Mouse (Mus musculus) retina, postnatal 7 days (tissue): ENCODE data around the gene Brf1.

Source experiments
- DNase-seq: peaks from one replicate; pipeline ENCODE4 v3.0.0-alpha.2; 2012; ENCODE audit warnings: low read depth, low spot score

Gene Brf1

DNA sequence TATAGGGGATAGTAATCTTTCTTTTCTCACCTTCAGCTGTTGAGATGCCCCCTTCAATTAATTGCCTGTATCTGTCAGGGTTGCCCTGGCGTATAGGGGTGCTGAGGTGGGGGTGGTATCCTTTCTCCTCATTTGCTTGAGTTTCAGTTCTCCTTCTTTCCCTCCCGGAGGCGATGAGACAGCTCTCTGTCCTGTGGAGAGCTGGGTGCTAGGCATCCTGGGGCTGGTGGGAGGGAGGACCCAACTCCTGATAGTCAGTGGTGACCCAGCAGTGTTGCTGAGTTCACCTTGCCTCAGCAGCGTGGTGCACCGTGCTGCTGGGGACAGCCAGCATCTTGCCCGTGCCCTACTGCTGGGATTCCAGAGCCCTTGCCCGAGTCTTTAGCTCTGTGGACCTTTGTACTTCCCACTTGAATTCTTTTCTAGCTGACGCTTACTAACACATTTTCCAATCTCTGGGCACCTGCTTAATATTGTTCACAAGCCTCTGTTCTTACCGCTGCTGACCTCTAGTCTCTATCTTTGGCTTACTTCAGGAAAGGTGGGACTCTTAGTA, 17.0 kb upstream of the Brf1 start:
- DNase-seq: no peak

DNA sequence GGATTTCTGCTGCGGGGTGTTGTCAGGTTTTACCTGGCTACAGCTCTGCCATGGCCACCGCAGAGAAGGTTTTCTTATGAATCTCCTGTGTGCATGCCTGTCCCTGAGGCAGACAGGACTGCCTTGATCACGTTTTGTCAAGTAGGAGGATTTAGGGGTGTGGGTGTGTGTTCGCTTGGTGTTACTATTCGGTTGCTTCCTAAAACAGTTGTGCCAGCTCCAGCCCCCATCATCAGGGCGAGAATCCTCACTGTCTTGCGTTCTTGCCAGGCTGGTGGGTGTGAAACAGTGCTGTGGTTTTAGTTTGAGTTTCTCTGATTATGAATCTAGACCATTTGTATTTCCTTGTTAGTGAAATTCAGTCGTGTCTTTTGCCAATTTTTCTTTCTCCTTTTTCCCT, 16.5 kb upstream of the Brf1 start:
- no peak for DNase-seq

DNA sequence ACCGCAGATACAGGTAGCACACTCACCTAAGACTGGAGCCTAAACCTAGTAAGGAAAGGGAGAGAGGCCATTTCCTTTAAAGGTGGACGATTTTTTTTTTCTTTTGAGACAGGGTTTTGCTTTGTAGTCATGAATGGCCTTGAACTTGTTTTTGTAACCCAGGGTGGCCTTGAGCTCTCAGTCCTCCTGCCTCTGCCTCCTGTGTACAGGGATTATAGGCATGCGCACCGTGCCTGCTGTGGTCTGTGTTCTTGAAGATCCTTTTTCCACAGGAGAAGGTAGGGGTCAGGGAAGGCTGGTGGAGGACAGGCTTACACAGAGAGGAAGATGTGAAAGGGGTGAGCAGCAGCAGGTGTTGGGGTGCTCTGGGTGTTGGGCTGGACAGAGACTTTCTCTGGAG, 15.5 kb upstream of the Brf1 start:
- no peak for DNase-seq

GRCm38 (mm10) chr12:113014561-113015556, 14.4 kb upstream of the Brf1 start:
- no peak for DNase-seq

DNA sequence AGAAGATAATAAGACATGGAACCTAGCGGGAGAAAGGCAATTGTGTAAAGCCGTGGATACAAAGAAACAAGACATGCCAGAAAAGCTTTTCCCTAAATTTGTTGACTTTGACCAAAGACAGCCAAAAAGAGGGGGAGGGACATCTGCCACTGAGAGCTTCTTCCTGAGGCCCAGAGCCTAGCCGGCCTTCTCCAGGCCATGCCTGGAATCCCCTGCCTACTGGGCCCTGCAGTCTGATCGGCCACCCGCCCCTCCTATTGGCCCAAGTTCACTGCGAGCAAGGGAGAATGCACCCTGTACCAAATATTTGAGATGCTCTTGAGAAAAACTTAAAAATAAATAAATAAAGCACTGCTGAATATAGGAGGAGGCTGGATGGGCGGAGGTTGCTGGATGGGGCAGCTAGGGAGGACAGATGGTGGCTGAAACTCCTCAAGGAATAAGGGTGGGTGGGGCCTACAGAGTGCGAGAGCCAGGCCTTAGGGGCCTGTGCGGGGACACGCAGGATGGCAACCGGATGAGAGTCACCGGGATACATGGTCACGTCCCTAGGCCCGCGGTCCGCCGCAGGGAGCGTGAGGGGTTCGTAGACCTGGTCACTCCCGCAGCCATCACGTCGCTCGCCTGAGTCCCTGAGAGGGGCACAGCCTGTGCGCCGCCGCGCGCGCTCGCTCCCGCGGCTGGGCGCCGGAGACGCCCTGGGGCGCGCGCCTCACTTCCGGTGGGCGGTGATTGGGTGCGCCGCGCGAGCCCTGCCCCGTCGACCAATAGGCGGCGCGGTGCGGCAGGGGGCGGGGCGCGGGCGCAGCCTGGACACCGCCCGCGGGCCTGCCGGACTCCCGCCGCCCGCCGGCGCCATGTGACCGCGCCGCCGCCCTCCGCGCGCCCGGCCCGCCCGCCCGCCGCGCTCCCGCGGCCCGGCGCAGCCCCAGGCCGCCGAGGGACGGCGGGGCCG, 13.4 kb upstream of the Brf1 start, which contains the start of gene Pacs2:
Gene Pacs2 (plus strand): TSS at position 905 of the 955 bp plus-strand sequence.
- peak; percentile 92 for DNase-seq

GRCm38 (mm10) chr12:113013021-113013491, 12.6 kb upstream of the Brf1 start:
- DNase-seq: no peak

DNA sequence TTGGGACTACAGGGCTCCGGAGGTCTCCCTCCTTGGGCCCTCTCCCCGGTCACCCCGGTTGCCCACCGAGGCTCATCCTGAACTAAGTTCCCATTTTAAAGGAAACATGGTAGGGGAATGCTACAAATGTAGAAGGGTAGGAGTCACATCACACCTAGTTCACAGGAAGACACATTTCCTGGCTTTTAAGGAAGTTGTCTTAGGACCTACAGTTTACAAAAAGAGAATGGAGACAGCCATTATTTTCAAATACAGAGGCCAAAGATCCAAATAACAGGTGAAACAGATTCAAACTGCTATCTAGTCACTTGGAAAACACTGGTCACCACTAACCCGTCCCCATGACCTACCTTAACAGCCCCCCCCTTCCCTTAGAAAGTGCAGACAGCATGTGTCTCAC, 11.9 kb upstream of the Brf1 start:
- no peak for DNase-seq

- DNase-seq: no peak
These were observed 11.3 kb upstream of the Brf1 start for GRCm38 (mm10) chr12:113011702-113012360.

GRCm38 (mm10) chr12:113004993-113005392, 4.5 kb upstream of the Brf1 start:
- no peak for DNase-seq

GRCm38 (mm10) chr12:113004011-113004410, 3.5 kb upstream of the Brf1 start:
- peak; percentile 46 for DNase-seq

- DNase-seq: no peak
These were observed 2.2 kb upstream of the Brf1 start for GRCm38 (mm10) chr12:113002667-113003066.

DNA sequence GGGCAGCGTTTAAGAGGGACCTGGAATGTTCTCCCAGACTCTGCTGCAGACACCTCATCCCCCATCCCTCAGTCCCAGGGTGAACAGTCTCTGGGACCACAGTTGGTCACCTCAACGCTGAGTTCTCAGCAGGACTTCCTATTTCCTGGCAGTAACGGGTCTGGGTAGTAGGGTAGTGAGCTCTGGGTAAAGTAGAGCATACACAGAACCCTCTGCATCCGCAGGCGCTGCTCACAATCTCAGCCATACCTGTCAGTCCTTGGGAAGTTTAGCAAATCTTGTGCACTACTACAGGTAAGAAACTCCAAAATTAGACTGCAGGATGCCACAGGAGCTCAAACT, 600 bp upstream of the Brf1 start:
- no peak for DNase-seq

DNA sequence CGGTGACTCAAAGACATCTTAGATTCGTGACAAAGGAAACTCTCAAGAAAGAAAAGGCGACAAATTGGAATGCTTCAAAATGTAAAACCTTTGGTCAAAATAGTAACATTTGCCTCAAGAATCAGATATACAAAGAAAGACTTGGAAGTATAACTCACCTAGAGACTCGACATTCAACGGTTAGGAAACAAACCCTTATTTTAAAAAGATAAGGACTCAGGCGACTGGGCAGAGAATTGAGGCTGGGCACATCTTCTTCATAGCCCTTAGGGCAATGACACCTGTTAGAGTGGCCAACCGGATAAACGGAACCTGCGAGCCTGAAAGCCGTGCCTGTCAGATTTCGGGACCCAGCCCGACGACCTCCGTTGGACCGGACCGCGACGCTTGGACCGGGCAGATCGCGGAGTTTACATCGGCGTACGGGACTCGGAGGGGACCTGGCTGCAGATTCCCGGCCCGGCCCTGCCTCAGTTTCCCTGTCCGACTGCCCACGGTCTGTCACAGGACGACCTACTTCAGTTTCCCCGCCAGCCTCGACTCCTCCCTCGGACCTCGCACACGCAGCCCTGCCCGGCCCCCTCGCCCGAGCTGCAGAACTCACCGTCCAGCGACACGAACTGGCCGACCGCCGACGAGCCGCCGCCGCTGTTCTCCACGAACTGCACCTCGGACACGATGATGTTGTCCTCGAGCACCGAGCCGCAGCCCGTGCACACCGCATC, 773 bp downstream of the Brf1 start:
- no peak for DNase-seq

- no peak for DNase-seq
These were observed 6.4 kb downstream of the Brf1 start for GRCm38 (mm10) chr12:112994153-112994552.

- DNase-seq: no peak
These were observed 9.1 kb downstream of the Brf1 start for GRCm38 (mm10) chr12:112991444-112991843.

DNA sequence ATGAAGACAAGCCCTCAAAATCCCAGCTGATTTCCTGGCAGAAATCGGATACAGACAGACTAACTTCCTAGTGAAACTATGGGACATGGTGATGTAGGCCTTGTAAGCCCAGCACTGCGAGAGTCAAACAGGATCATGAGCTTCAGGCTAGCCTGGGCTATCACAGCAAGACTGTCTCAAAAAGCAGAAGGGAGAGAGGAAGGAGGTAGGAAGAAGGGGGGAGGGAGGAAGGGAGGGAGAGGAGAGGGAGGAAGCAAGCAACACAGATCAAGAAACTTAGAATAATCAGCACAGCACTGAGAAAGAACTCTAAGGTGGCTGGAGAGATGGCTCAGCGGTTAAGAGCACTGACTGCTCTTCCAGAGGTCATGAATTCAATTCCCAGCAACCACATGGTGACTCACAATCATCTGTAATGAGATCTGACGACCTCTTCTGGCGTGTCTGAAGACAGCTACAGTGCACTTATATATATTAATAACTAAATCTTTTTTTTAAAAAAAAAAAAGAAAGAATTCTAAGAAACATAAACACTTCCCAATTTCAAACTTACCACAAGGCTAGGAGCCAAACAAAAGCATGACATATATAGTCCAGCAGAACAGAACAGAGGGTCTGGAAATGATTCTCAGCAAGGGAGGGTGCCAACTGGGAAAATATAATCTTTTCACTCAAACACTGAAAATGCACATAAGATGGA, 9.6 kb downstream of the Brf1 start:
- no peak for DNase-seq

DNA sequence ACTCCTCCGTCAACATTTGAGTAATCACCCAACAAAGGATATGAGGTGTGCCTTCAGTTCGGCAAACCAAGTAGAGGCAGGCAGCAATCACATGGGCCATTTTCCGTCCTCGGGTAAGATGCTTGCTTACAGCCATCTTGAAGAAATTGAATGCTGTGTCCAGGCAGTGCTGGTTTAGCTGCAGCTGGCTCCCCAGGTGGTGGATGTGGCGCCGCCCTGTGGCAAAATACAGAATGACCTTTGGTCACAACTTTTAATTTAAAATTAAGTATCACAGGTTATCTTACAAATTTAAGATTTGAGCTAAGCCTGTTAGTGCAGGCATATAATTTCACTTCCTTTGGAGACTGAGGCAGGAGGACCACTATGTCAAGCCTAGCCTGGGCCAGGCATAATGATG, 12.6 kb downstream of the Brf1 start:
- DNase-seq: no peak

DNA sequence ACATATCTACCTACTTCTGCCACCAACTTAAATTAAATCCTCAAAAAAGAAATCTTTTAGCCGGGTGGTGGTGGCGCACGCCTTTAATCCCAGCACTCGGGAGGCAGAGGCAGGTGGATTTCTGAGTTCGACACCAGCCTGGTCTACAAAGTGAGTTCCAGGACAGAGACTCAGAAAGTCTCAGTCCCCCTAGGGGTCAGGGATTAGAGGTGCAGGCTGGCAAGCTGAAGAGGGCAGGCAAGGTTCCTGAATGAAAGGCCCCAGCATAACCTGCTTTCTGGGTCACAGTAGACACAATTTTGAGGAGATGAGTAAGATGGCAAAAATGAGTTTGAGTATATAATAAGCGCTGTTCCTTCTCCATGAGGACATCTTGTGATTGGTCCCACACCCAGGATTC, 15.2 kb downstream of the Brf1 start:
- DNase-seq: no peak

GRCm38 (mm10) chr12:112982031-112982430, 18.5 kb downstream of the Brf1 start:
- DNase-seq: no peak

GRCm38 (mm10) chr12:112977156-112977555, 23.3 kb downstream of the Brf1 start:
- DNase-seq: no peak
